Mouse (Mus musculus) 3134 (cell line): Measurements from ENCODE around the gene Xylt1.

Experiments used
- DNase-seq: peaks from one replicate; pipeline ENCODE4 v3.0.0-alpha.2; 2011; ENCODE audit warnings: low spot score; ENCODE audit not compliant: insufficient read length; ENCODE audit errors: extremely low read depth

Xylt1 gene

DNA sequence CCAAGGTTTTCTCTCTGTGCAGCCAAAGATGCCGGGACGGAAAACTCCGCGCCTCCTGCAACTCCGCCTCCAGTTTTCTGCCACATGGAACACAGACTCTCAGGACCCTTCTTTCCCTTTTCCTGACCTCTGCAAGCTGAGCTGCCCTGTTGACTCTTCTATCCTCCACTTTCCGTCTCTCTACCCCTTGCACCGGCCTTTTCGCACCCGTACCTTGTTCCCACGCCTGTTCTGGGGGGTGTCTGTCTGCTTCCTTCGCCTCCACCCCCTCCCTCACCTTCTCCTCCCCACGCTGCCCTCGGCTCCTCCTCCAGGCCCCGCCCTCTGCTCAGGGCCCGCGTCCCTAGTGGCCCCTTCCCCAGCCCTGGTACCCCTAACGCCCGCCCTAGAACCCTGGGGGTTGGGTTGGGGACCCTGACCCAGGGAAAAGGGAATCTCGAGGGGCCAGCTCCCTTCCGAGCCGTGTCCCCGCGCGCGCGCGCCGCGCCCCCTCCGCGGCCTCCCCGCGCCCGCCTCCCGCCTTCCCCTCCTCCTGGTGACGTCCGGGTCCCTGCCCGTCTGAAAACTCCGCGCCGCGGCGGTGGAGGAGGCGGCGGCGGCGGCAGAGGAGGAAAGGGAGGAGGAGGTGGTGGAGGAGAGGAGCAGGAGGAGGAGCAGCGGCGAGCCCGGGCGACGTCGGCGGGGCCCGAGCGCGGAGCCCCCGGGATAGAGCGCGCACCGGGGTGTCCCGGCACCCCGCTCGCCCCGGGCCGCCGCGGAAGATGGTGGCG is at the start of gene Xylt1:
Xylt1 (plus strand) TSS at position 562 of the 770 bp plus-strand sequence.
- DNase-seq = peak; percentile 79

GRCm38 (mm10) chr7:117333936-117334335 is 46.8 kb upstream of the Xylt1 start:
- no peak for DNase-seq

DNA sequence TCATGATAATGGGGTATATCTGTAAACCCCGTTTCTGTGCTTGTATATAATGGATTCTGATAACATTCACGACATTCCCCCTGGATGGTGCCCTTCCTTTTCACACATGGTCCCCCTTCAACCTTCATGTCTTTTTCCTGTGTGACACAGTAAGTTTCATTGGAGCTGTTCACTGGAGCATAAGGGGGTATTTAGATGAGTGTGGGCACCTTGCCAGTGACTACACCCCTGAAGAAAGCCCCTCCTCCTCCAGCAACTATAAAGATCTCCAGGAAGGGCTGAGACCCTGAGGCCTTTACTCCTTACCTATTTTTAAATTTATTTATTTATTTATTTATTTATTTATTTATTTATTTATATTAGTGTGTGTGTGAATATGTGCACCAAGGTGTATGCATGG is 24.5 kb upstream of the Xylt1 start:
- DNase-seq = no peak

DNA sequence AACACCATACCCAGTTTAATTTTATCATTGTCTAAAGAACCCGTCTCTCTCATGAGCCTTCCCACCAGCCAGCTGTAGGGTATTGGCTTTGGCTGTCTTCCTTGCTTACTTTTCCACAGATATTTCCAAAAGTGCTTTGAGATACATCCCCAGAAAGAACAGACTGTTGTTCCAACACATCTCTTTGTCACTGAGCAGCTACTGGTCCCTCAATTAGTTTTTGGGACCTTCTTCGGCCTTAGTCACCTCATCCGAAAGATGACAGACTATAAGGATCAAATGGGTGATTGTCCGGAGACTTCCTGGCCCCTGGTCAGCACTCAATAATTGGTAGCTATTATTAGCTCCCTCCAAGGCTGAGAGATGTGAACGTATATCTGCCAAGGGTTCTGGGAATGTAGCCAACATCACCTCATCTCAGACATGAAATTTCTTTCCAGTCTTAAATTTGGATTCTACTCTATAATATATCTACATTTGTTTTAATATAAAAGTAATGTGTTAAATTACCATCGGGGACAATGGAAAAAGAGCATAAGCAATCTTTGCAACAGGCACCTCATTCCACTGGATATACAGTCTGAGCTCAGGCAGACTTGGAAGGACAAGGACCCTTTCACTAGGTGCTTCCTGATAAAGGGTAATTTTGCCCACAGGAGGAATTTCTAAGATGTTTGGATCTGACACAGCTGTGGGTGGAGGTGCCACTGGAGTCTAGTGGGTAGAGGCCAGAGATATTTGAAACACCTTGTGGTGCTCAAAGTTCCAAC is 23.2 kb upstream of the Xylt1 start:
- DNase-seq = no peak

GRCm38 (mm10) chr7:117361281-117361680 is 19.5 kb upstream of the Xylt1 start:
- DNase-seq = no peak

- DNase-seq = no peak
Observed at GRCm38 (mm10) chr7:117362493-117362892, 18.3 kb upstream of the Xylt1 start.

DNA sequence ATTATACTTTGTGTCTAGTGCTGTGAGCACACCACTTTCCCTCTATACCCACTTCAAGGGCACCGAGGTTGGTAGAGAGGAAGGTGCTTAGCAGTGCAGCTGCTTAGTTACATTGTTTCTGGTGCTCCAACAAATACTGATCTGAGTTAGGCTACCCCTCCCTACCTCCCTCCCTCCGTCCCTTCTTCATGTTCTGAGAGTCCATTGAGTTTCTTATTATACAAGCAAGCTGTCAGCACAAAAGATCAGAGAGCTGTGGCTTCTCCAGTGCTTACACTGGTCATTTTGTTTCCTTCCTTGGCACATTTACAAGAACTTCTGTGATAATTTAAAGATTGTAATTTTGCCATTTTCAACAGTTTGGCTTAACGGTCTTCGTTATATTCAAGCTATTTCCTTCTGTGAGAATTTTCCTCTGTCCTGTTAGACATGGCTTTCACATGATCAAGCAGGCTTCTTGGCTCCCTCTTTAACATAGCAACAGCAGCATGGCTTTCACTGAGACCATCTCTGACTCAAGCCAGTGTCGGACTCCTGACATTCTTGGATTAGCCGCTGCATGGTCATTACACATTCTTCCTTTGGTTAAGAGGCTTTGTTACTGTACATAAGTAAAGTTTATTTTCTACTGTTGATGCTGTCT is 12.0 kb upstream of the Xylt1 start:
- DNase-seq = no peak

DNA sequence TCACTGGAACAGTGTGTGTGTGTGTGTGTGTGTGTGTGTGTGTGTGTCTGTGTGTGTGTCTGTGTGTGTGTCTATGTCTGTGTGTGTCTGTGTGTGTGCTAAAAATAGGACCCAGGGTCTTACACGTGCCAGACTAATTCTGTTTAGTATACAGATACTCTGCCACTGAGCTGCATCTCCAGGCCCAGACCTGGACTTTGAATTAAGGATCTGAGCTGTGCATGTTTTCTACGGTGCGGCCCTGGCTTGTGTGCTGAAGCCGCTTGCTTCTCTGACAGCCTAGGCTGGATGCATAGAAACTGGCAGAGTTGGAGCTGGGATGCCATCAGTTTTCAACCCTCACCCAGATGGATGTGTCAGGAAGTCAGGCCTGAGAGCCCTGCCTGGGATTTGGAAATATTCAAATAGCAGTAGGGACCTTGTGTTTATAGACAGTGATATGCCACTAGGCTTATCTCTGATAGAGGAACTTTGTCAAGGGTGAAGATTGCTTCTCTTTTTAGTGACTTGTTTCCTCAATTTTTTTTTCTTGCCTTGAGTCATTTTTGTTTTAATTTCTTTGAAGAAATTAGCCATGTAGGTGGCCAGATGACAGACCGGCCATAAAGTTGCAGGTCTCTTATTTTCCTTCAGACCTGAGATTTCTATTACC is 11.4 kb upstream of the Xylt1 start:
- DNase-seq = no peak

GRCm38 (mm10) chr7:117375886-117376309 is 4.9 kb upstream of the Xylt1 start:
- peak; percentile 14 for DNase-seq

DNA sequence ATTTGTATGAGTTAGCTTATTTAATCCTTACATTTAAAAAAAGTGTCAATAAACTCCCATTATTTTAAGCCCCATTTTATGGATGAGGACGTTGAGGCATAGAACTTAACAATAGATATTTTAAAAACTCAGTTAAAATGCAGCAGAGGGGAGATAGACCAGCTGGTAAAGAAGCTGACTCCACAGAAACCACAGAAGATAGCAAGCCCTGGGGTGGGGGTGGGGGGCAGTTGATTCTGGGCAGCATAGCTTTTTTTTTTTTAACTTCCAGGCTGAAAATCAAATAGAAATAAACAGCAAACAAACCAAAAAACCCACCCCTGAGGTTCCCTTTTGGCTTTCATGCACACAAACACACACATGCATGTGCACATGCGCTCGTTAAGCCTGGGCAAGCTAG is 3.6 kb upstream of the Xylt1 start:
- no peak for DNase-seq

DNA sequence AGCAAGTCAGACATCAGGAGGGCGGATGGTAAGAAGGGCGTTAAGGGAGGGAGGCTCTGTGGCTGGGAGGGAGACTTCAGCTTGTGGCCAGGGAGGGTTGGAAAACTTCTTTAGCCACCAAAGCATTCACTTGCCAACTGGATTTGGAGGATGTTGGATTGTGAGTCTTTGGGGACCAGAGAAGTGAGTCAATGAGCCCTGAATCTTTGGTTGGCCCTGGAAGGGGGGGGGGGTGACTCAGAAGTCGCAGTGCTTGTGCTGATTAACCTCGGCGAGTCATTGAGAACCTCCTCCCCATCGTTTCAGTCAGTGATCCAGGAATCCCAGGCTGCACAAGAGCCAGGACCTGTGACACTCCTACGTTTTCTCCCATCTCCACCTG is 752 bp upstream of the Xylt1 start:
- peak; percentile 75 for DNase-seq

DNA sequence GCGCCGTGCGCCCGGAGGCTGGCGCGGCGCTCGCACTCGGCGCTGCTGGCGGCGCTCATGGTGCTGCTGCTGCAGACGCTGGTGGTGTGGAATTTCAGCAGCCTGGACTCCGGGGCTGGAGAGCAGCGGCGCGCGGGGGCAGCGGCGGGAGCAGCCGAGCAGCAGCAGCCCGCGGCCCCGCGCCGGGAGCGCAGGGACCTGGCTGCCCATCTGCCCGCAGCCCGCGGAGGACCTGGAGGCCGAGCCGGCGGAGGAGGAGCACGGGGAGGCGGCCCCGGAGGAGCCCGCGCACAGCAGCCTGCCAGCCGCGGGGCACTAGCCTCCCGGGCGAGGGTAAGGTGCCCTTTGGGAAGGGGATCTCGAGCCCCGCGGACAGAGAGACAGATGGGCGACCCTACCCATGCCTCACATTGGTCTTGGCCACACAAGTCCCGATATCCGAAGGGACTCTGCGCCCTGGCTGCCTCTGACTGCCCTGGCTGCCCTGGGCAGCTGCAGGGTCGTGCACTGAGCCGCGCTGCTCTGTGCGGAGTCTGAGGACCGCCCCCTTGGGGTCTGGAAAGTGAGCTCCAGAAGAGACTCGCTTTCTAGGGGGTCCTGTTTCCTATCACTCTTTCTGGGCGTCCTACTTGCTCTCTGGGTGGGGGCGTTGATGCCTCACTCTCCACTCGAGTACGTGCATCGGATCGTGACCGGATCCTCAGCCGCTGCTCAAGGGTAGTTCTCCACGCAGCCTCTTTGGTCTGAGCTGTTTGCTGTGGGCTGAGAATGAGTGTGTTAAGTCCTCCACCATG is 606 bp downstream of the Xylt1 start:
- DNase-seq = peak; percentile 69

DNA sequence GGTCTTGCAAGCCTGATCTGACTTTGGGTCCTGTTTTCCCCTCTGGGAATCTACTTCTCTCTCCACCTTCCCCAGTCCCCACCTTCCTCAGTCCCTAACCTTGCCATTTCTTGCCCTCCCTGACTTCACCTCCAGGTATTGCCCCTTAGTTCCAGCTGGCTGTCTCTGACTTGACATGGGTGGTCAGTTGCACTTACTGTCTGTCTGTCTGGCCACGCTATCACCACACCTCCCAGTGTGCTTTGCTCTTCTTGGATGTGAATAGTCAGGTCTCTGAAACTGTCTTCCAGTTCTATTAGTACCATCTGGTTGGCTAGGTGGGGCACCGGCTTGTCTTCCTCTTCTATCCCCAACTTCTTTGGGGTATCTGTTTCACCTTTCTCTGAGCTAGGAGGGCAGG is 1.2 kb downstream of the Xylt1 start:
- no peak for DNase-seq

DNA sequence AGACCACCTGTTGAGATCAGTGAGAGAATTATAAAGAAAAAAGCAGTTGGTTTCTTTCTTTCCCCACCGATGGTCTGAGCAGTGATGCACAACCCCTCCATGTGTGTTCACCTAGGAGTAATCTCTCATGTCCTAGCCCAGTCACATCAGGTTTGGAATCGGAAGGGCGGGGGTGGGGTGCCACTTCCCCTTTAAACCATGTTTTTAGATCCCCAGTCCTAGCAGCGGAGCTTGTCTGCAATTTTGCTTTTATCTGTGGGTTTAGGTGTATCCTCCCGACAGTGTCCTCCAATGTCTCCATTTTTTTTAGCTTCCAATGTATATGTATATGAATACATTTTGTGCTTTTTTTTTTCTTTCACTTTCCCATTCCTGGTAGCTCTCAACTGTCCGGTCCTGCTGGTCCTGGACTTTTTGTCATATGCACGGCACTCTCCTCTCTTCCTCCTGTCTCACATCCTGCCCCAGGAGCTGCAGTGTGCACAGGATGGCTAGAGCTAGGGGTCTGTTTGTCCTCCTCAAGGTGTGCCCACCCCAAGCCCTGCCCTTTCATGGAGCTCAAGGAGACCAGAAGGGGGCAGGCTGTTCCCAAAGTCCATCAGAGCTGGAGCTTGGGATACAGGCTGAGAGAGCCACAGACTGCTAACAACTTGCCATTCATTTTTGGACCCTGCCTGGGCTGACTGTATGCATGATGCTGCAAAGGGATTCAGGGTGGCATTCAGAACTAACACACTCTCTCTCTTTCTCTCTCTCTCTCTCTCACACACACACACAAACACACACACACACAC is 2.6 kb downstream of the Xylt1 start:
- DNase-seq = peak; percentile 23

DNA sequence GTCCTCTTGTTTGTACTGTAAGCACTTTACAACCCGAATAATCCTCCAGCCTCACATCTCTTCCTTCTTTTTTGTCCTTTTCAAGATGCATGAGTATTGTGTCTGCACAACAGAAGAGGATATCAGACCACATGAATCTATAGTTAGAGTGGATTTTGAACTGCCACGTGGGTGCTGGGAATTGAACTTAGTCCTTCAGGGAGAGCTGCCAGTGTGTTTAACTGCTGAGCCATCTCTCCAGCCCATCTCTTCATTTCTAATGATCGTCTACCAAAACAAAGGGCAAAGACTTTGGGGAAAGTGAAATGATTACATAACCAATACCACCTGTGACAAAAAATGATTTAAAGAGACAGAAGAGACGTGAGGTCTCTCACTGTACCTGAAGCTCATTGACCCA is 5.6 kb downstream of the Xylt1 start:
- DNase-seq = no peak

DNA sequence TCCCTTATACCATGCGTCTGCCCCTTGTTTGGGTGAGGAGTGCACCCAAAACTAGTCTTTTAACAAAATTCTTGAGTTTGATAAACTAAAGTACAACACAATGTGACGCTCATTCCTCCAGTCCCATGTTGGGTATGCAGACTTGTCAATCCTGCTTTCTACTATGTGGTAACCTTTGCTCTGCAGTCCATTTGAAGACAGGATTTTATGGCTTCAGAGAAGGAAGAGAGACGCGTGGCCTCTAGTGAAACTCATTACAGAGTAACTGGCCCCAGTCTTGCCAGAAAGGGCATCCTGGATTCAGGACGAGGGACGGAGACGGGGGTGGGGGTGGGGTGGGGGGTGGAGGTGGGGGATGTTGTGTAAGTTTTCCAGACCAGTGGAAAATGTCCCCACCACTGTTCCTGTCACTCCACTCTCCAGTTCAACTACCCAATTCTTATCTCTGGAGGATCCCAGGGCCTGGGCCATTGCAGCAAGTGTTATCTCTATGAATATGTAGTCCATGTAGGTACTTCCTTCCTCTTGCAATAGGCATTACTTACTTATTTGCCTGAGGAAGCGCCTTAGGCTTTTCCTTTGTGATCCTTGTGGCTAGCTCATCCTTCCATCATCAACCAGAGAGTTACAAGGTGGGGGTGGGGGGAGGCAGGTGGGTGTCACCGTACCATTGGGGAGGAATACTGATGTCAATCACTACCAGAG is 7.7 kb downstream of the Xylt1 start:
- no peak for DNase-seq

DNA sequence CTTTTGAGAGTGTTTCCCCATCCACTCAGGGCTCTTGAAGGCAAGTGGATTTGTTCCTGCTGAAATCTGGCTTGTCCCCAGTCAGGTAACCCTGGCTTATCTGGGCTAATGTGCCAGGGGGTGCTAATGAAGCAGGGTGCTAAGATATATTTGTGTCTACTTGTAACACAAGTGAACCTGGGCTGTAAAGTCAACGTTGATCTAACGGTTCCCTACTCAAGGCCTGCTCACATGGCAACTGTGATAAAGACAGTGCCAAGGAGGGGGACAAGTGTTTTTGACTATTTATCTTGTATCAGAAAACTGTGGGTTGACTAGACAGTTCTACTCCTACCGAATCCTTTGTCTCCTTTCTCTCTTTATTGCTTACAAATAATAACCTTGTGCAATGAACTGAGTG is 8.3 kb downstream of the Xylt1 start:
- DNase-seq = no peak

- no peak for DNase-seq
Observed at GRCm38 (mm10) chr7:117392863-117393569, 12.2 kb downstream of the Xylt1 start.
